Mouse (Mus musculus): ENCODE data around the gene Cadm1.

Cadm1 gene

DNA sequence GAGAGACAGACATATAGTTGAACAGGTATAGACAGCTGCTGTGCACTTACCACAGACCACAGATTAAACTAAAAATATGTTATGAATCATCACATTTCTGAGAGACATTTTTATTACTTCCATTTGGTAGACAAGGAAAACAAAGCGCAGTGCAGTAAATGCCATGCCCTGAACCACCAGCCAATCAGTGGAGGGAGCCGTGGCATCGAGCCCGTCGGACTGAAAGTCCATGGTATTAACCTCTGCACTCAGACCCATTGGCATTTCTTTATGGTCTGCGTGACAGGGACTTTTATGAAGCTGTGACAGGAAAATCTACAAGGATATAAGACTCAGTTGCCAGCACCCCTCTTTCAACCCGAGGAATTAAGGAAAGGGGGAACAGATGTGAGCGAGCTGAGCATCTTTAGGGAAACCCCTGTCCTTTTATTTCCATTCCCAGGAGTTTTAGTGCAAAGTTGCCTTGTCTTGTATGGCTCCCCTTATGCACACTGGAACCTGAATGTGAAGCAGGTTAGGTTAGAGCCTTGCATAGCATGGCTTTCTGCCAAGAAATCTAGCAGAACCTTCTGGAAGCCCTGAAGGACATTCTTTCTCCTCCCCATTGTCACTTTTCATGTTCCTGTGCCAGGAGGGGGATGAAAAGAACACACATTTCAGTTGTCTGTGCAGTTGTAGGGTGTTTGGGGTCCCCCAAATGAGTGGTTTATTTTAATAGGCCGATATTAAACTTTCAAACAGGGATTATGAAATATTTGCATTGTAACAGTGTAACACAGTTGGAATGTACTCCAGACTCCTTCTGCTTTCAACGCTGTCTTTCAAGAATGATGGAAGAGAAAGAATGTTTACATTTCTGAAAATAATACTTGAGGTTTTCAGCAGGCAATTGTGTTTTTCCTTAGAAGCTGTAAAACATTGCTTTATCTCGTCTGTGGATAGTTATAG, 145.1 kb downstream of the Cadm1 start:
- no peak for DNase-seq (ENCODE audit: low spot score)

DNA sequence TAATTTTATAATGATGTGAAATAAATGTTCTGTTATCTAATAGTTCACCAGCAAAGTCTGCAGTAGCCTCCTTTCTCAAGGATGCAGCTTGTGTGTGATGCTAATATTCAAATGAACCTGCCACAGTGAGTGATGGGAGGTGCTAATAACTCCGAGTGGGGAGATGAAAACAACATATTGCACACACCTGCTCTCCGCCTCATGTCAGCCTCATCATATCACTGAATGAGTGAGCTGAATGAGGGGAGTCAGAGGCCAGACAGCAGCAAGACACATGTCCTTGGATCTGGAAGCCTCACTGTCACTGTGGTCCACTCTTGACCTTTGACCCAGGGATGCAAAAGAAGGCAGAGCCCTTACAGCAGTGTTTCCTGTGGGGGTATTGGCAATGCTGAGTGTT, 156.9 kb downstream of the Cadm1 start:
- no peak for DNase-seq (ENCODE audit: low spot score)

DNA sequence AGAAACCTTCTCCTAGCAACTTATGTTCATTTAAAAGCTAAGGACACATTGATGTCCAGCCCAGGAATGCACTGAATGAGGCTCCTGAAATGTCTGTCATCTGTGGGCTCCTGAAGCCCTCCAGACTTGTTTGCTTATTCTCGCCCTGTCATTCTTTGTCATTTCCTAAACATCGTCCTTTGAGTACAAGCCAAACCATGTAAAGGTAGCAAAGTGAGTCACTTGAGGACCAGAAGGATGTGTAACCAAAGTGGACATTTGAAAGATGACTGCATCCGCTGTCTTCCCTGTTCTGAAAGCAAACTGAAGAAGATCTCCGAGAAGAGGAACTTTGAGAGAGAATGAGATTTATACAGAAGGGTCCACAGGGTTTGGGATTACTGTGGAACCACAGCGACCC, 157.6 kb downstream of the Cadm1 start:
- DNase-seq (ENCODE audit: low spot score), result no peak

DNA sequence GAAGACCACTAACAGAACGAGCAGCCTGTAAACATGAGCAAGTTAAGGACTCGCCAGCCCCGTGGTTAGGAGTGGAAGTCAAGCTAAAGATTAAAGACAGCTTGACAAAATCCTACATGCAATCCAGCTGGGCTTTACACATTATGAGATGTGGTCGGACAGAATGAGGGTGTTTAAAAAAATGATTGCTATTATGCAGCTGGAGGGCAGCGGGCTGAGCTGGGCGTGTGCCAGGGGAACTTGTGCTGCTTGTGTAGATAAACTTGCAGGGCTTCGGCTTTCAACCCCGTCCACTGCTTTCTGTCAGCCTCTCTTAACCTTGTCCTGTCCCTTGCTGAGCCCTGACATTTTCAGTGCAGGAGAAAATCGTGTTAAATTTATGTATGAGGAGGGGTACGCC, 158.3 kb downstream of the Cadm1 start:
- DNase-seq (ENCODE audit: low spot score), result no peak

DNA sequence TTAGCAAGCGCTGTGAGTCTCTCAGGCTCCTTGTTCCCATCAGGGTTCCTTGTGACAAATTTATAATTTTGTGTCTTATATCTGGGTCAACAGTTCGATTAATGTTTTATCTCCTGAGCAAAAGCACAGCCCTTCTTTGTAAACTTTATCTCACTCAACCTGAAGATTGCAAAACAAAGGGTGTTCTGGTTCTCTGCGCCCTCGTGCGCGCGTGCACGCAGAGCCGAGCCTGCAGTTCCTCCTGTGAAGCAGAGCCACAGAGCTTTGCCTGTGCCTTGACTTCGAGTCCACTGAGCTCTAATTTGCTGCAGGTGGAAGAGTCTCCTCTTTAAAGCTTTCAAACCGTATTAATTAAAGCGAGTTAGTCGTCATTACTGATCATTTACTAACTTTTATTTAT, 162.9 kb downstream of the Cadm1 start:
- no peak for DNase-seq (ENCODE audit: low spot score)

DNA sequence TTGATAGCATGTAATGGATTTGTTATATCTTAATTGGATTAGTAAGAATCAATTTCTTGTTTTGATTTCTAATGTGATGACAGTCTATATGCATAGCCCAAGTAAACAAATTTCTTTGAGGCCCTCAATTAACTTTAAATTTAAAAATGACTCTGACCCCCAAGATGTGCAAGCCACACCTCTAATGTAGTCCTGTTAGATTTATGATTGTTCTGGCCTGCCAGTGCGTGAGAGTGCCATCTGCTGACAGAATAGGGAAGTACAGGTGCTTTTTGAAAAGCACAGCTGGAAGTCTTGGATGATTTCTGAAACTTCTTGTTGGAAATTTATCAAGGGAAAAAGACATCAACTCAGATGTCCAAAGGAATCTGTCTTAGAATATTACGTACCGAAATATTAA, 169.1 kb downstream of the Cadm1 start:
- DNase-seq (ENCODE audit: low spot score), result no peak

DNA sequence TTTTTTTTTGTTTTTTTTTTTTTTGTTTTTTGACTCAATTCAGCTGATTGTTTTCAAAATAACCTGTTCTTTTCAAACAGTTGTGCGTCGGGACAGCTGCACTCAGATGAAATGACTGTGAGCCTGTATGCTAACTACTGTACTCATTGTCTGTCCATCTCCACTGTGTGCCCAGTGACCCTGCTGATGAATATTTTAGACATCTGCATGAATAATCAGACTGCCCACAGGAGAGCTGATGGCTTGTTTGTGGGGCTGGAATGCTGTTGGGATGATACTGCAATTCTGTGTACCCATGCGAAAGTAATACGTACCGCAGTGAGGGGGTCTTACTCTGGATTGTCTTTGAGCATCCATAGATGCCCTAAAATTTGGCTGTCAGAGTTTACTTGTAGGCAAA, 170.0 kb downstream of the Cadm1 start:
- DNase-seq (ENCODE audit: low spot score), result no peak

DNA sequence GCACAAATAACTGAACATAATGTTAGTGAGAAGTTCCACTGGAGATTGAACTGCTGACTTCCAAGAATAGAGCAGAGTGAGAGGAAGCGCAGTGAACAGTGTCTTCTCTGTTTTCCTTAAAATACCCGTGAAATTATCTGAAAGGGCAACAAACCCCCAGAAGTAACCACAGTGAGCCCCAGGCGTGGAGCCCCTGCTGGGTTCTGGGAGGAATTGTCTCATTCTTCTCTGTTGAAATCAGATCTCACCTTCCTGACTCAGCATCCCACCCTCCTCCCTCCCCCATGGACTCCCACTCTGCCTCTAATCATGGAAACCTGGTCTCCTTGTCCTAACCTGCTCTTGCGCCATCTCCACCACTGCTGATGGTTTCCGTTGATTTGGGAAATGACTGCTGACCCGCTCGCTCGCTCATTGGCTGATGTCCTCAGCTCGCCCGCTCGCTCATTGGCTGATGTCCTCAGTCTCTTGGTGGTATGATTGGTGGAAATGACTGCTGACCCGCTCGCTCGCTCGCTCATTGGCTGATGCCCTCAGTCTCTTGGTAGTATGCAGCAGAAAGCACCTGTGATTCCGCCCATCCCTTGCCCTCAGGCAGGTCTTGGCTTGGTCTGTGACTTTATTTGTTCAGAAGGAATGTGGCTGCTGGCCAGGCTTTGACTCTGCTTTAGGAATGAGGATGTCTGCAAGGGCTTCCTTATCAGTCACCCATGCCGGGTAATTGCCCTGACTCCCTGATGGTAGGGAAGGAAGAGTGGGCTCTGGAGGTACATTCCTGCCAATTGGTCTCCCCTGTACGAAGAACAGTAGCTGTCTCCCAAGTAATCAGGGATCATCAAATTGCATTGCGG, 173.3 kb downstream of the Cadm1 start:
- no peak for DNase-seq (ENCODE audit: low spot score)

DNA sequence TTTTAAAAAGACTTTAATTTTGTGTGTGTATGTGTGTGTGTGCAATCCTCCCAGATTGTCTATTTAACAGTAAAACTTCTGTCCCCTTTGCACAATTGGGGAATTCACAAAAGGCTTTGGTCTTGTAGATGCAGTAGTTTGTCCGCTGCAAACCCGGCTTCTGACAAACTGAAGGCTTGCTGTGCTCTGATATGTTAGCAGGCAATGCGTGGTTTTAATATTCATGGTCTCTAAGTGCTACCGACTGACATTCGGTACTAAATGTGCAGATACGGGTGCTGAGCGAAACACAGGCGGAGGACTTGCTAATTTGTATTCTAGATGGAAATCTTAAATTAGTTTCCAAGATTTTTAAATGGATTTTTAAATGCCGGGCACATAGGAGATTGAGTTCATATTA, 176.4 kb downstream of the Cadm1 start:
- no peak for DNase-seq (ENCODE audit: low spot score)

DNA sequence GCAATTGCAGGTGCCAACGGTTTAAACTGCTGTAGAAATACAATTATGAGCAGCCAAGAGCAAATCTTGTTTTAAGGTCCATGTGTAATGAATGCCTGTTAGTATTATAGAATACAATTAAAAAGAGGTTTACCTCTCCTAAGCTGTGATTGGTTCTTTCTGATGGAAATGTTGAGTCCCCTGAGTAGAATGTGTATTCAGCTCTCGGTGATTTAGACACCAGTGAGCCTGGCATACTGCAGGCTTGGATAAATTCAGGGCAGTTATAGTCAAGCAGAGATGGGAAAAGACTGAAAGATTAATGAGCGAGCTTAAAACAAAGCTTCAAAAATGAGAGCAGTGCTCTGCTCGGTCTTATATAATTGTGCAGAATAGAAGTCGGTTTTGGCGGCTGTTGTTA, 177.4 kb downstream of the Cadm1 start:
- no peak for DNase-seq (ENCODE audit: low spot score)

DNA sequence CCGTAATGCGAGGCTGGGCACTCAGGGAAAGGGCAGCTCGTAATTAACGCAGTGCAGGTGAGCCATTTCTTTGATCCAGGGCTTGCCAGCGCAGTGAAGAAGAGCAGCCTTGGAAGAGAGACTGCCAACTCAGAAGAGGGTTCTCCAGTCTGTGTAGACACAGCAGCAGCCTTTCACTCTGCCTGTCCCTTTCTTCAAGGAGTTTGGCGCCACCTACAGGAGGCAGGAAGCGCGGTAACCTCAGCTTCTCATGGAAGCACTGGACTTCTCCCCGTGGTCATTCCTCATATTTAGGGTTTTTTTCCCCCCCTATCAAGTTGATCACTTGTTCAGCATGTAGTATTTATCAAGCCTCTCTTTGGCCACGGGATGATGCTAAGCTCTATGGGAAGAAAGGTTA, 178.3 kb downstream of the Cadm1 start:
- DNase-seq (ENCODE audit: low spot score), result peak; percentile 36

DNA sequence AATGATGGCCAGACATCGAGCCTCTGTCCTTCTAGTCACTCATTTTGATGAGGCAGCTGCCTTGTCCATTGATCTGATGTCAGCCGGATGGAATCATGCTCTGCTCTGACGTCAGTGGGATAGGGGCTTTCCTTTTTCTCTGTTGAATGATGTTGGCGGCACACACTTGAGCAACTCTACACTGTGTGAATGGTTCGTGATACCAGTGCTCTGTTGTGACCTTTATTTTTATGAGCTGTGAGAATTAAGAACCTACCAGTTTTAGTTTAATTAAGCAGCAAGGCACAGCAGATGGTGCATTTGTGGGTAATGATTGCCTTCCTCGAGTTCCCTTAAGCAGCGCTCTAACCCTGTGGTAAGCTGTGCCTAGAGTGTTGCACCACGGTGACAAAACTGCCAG, 181.0 kb downstream of the Cadm1 start:
- no peak for DNase-seq (ENCODE audit: low spot score)

DNA sequence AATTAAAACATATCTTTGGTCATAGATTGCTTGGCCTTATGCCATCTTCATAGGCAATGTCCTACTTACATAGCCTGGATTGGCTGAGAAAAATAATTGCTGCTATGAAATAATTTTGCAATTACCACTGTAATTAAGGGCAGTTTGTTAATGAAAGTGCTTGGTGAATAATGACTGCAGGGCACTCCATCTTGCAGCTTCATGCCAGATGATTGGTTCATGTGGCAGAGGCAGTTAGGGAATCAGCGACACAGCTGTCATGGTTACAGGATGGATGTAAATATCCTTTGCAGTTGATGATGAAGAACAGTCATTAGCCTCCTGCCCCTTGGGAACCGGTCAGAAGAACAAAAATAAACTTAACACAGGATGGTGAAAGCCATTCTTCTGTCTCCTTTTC, 184.6 kb downstream of the Cadm1 start:
- DNase-seq (ENCODE audit: low spot score), result no peak

DNA sequence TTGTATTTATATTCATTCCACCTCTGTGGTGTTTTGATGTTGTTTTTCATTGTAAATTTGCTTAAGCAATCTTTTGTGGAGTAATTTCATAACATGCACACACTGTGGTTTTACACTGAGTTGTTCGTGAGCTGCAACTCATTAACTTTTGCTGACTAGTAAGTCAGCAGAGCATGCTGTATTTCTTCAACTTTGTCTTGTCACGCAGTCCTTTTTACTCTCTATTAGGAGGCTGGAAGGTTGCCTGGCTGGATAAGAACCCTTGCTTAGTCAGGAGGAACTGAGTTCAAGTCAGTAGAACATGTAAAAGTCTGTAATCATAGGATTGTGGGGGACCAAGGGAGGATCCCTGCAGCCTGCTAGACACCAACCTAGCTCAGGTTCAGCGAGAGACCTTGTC, 185.4 kb downstream of the Cadm1 start:
- no peak for DNase-seq (ENCODE audit: low spot score)

DNA sequence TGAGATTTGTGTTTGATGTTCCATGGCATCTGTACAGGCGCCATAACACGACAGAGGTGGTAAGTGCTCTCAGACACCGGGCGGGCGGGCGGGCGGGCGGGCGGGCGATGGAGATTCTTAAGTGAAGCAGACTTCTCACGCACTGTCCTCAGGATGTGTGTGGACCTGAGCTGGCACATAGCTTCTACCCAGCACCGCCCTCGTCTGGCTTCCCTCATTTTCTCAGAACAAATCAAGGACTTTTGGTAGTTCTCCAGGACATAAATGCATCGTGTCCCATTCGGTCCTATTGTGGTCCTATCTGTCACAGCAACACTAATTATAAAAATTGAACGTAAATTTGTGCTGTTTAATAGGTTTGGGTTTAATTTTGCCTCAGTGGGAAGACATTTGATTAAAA, 186.9 kb downstream of the Cadm1 start:
- no peak for DNase-seq (ENCODE audit: low spot score)

DNA sequence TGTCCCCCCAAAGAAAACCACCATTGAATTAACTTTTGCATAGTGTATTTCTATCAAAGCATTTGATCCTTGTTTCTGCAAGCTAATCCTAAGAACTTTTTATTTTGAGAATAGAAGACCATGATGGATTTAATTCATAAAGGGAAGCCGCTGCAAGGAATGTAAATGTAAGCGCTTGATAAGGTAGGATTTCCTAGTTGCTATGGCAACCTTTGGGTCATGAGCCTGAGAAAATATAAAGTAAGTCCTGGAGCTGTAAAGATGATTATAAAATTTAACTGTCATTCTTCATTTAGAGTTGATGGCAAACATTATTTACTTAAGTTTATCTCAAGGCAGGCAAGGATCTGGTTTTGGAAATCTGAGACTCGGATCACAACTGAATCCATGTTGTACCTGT, 197.6 kb downstream of the Cadm1 start:
- DNase-seq (ENCODE audit: low spot score), result no peak

DNA sequence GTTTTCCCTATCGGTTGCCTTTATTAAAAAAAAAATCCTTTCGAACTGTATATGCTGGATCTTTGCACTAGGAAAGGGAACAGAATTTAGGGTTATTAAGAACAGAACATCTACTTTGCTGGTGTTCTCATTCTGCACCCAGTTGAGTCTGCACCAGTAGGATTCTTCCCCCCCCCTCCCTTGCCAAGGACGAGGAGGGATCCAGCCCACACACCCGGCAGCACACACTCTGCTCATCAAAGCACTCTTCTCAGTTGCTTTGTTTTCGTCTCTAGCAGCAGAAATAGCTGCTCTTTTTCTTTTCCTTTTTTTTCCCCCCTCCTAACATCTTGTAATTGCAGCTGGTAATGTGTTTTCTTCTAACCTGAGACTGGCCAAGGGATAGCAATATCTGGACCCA, 198.9 kb downstream of the Cadm1 start:
- DNase-seq (ENCODE audit: low spot score), result no peak

DNA sequence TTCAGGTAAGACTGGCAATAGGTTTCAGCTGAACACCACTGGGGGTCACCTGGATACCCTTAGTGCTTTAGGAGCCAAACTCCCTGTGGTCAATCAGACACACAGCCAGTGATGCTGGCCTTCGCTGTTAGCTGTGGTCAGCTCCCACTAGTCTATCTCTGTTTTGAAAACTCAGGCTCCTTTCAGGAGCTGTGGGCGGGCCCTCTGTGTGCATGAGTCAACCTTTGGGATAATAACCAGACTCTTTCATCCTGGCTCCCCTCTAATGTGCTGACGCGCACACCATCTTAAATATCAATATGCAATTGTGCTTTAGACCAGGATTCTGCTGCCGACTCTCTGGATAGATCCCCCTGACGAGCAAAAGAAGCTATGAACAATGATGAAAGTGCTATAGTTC, 200.3 kb downstream of the Cadm1 start:
- DNase-seq (ENCODE audit: low spot score), result no peak

DNA sequence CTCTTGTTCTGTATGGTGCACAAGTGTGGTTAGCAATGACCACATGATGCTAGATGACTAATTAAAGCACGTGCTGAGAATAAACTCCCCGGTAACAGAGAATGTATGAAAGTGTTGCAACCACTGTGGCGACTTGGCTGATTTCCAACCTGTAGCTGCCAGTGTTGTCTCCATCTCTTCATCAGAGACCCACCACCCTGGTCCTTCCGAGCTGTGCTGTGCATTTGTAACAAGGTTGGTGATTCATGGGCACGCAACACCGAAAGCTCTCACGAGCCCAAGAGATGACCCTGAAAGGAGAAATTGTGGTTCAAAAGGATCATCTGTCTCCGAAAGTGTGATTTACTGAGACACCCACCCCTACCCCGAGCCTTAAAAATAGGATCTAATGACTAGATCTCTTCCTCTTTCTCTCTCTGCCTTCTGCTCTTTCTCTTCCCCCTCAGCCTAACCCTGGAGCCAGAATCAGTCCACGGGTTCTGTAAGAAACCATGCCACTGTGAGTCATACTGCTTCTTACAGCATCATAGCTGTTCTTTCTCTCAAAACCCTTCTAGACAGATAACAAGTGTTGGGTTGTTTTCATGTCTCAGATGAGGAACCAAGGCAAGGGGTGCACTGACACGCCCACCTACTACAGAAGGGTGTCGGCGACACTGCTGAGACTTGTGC, 203.9 kb downstream of the Cadm1 start:
- DNase-seq (ENCODE audit: low spot score), result no peak

DNA sequence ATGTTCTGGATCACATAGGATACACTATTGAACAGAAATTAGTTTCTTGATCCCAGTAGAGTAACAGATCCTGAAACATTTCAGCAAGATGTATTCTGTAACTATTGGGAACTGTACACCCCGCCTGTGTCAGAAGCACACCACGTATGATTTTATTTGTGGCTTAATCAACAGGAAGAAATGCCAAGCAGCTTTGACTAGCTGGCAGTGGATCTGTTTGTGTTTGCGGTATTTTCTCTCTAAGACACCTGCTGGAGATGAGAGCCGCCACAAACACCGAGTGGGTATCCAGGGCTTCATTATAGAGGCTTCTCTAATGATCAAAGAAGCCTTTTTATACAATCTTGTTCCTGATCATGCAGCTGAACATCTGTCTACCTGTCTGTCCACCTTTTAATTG, 204.9 kb downstream of the Cadm1 start:
- no peak for DNase-seq (ENCODE audit: low spot score)

DNA sequence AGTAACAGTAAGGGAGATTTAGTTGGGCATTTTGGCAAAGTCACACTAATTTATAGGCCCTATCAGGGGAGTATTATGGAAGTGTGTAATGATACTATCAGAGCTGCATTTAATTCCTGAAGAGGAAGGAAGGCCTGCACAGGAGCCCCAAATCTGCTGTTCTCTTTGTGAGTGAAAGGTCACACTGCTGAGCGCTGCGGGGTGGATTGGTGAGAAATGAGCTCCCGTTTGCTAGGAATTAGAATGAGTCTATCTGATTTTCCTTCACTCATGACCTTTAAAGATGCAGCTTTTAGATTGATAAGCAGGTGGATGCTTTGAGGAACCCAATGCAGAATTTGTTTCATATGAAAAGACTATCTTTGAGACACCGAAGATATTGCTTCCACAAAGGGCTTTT, 208.8 kb downstream of the Cadm1 start:
- DNase-seq (ENCODE audit: low spot score), result no peak

DNA sequence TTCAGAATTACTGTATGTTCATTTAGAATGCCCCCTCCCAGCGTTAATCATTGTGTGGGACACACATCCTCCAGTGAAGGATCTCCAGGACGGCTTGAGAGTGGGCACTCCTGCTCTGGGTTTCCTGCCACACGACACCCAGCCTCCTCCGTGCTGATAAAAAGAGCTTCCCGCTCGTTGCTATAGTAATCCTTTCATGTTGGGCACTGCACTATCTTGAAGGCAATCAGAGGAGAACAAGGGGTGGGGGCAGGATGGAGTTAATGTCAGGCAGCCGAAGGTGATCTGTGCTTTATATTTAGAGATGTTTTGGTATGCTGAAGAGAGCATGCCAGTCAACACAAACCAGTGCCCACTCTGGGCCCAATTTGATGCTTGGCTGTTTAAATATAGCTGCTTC, 209.3 kb downstream of the Cadm1 start:
- no peak for DNase-seq (ENCODE audit: low spot score)

DNA sequence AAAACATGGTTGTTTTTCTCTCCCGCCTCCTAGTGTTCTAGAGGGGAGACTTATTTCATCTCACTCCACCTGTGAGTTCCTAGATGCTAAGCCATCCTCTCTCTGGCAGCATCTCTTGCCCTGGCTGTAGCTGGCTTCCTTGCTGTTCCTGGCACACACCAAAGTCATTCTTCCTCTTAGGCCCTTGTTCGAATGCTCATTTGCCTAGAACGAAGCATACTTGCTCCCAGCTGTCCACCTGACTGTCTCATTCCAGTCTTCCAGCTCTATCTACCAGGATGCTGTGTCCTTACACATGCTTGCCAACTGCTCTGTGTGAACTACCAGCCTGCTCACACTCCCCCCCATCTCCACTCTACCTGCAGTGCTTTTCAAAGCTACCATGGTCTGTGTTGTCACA, 211.8 kb downstream of the Cadm1 start:
- no peak for DNase-seq (ENCODE audit: low spot score)

All from urinary bladder, postnatal 10 days (tissue).